ENCODE assay signal across 8 mouse cellular contexts in genomic region chr16:90621761-90622411, GRCm38 (mm10).
DNase-seq lines count a peak whose midpoint lies in the region; ATAC-seq lines count a peak whose summit lies in the region.

No protein-coding gene starts in this region.

- no peak overlapping the region for H3K4me3 ChIP-seq in embryonic facial prominence, embryonic 15.5 days (replicated peaks)
- H3K4me3 ChIP-seq in limb, embryonic 11.5 days (ENCODE audit: low read depth, low read length): no peak overlapping the region

- H3K9ac ChIP-seq in embryonic facial prominence, embryonic 15.5 days: no peak overlapping the region
- no peak overlapping the region for H3K9ac ChIP-seq in limb, embryonic 11.5 days (ENCODE audit: low read length)

- WGBS in embryonic facial prominence, embryonic 15.5 days: 35% methylated on average over 13 of the region's 13 CpGs
- WGBS in limb, embryonic 11.5 days: 42% methylated on average over 13 of the region's 13 CpGs

- intact Hi-C loops in heart, postnatal 25 days (cut with DNase I): no loop called here

- no peak overlapping the region for H3K4me2 ChIP-seq in embryonic facial prominence, embryonic 15.5 days (replicated peaks)
- H3K4me2 ChIP-seq in limb, embryonic 11.5 days (ENCODE audit: low read depth, severe bottlenecking): no peak overlapping the region

- H3K4me1 ChIP-seq in embryonic facial prominence, embryonic 15.5 days: peaks cover 52% of the 10 kb centered on the region
- H3K4me1 ChIP-seq in limb, embryonic 11.5 days (ENCODE audit: control insufficient read depth, insufficient read depth, low read length): peaks cover 19% of the 10 kb centered on the region

- ATAC-seq in embryonic facial prominence, embryonic 15.5 days (ENCODE audit: insufficient number of reproducible peaks, low FRiP score, low TSS enrichment, low read depth): no peak
- no peak for ATAC-seq in limb, embryonic 11.5 days (ENCODE audit: insufficient number of reproducible peaks, low FRiP score, low TSS enrichment, low read depth)

- peak overlapping the region; percentile 86 for H3K27ac ChIP-seq in embryonic facial prominence, embryonic 15.5 days (replicated peaks)
- H3K27ac ChIP-seq in limb, embryonic 11.5 days (replicated peaks; ENCODE audit: low read depth, low read length): peak overlapping the region; percentile 56

- H3K36me3 ChIP-seq in embryonic facial prominence, embryonic 15.5 days: no peaks in the 10 kb centered on the region
- no peaks in the 10 kb centered on the region for H3K36me3 ChIP-seq in limb, embryonic 11.5 days (ENCODE audit: control insufficient read depth, insufficient read depth, low read length)

- no peaks in the 10 kb centered on the region for H3K27me3 ChIP-seq in embryonic facial prominence, embryonic 15.5 days
- H3K27me3 ChIP-seq in limb, embryonic 11.5 days (ENCODE audit: control insufficient read depth, insufficient read depth, low read length): no peaks in the 10 kb centered on the region

- DNase-seq in urinary bladder, postnatal 4 days (ENCODE audit: low spot score in 2 of 2): peak; percentile 17 to 52
- no peak for DNase-seq in urinary bladder, postnatal 25 days (ENCODE audit: low spot score)
- DNase-seq in heart, postnatal 25 days (ENCODE audit: low spot score): peak; percentile 21
- DNase-seq in limb, embryonic 11.5 days (ENCODE audit: low spot score): peak; percentile 60
- DNase-seq in testis, postnatal 10 days (ENCODE audit: low spot score): no peak
- DNase-seq in retina, embryonic 14.5 days (ENCODE audit: low spot score): no peak
- no peak for DNase-seq in B cell, adult 2 months

- H3K9me3 ChIP-seq in embryonic facial prominence, embryonic 15.5 days (replicated peaks): no peaks in the 10 kb centered on the region
- no peaks in the 10 kb centered on the region for H3K9me3 ChIP-seq in limb, embryonic 11.5 days (ENCODE audit: control insufficient read depth, low read length)

Comparison
In these comparisons a context has a peak if more than half of its experiments do, and no peak if none do; other contexts are left out.
1. DNase-seq: peak in urinary bladder, postnatal 4 days (2 of 2), heart, postnatal 25 days (single experiment) and limb, embryonic 11.5 days (single experiment); none in urinary bladder, postnatal 25 days (single experiment), testis, postnatal 10 days (single experiment), retina, embryonic 14.5 days (single experiment) and B cell, adult 2 months (0 of 2).